Mouse (Mus musculus) forebrain, embryonic 11.5 days (tissue): Measurements from ENCODE around the gene Atcay. TPM values are rescaled to one million over a fixed set of nuclear protein-coding genes. Genes with fewer than 3 reads are reported as not detected.

Experiments
- ATAC-seq: fragments of 200-750 bp; cut with Nextera tagmentation; replicated peaks from 2 replicates; pipeline ENCODE4 v1.8.0; 2017; ENCODE audit warnings: moderate TSS enrichment; ENCODE audit not compliant: low FRiP score
- DNase-seq: peaks from one replicate; pipeline ENCODE4 v3.0.0-alpha.2; 2017; ENCODE audit warnings: low spot score
- H3K27ac ChIP-seq: fragments of 300-500 bp; sonication (generic); 2 replicates; pipeline ENCODE4 v1.5.1; 2014; ENCODE audit warnings: low read depth, low read length
- H3K27me3 ChIP-seq: fragments of 300-500 bp; sonication (generic); 2 replicates; pipeline ENCODE4 v1.6.1; 2014; ENCODE audit warnings: mild to moderate bottlenecking, low read length, mixed read lengths; ENCODE audit not compliant: control insufficient read depth, insufficient read depth
- H3K36me3 ChIP-seq: fragments of 300-500 bp; sonication (generic); 2 replicates; pipeline ENCODE4 v1.6.1; 2014; ENCODE audit warnings: mild to moderate bottlenecking, low read length, moderate library complexity, mixed read lengths; ENCODE audit not compliant: control insufficient read depth, insufficient read depth
- H3K4me1 ChIP-seq: fragments of 300-500 bp; sonication (generic); replicated peaks from 2 replicates; pipeline ENCODE4 v1.6.1; 2014; ENCODE audit warnings: low read length, mixed read lengths; ENCODE audit not compliant: control insufficient read depth, insufficient read depth
- H3K4me2 ChIP-seq: fragments of 300-500 bp; sonication (generic); 2 replicates; pipeline ENCODE4 v1.6.1; 2014; ENCODE audit warnings: low read depth, mild to moderate bottlenecking, low read length, moderate library complexity, mixed read lengths; ENCODE audit not compliant: severe bottlenecking
- H3K4me3 ChIP-seq: fragments of 300-500 bp; sonication (generic); 2 replicates; pipeline ENCODE4 v1.5.1; 2014; ENCODE audit warnings: low read depth, low read length
- H3K9ac ChIP-seq: fragments of 300-500 bp; sonication (generic); 2 replicates; pipeline ENCODE4 v1.6.1; 2014; ENCODE audit warnings: low read length
- H3K9me3 ChIP-seq: fragments of 300-500 bp; sonication (generic); 2 replicates; pipeline ENCODE4 v1.6.1; 2016; ENCODE audit warnings: low read length, mixed read lengths; ENCODE audit not compliant: control insufficient read depth
- WGBS: fragments of 180-500 bp; shearing (Covaris S2); extraction: QIAGEN DNeasy Blood & Tissue Kit; methylation state at CpG from one replicate; pipeline ENCODE4 v1.1.7; 2014; 5-methylcytosine and 5-hydroxymethylcytosine counted together
- polyA plus RNA-seq: library from polyadenylated mRNA; unstranded; fragments of >200 nt; fragmentation: Nextera tagmentation; extraction: Ambion mirVana; gene quantifications from 2 replicates; pipeline ENCODE4 v1.2.1, GENCODE M21; 2014

Gene Atcay
- polyA plus RNA-seq = 20.9 and 23.2 TPM in 2 replicates

DNA sequence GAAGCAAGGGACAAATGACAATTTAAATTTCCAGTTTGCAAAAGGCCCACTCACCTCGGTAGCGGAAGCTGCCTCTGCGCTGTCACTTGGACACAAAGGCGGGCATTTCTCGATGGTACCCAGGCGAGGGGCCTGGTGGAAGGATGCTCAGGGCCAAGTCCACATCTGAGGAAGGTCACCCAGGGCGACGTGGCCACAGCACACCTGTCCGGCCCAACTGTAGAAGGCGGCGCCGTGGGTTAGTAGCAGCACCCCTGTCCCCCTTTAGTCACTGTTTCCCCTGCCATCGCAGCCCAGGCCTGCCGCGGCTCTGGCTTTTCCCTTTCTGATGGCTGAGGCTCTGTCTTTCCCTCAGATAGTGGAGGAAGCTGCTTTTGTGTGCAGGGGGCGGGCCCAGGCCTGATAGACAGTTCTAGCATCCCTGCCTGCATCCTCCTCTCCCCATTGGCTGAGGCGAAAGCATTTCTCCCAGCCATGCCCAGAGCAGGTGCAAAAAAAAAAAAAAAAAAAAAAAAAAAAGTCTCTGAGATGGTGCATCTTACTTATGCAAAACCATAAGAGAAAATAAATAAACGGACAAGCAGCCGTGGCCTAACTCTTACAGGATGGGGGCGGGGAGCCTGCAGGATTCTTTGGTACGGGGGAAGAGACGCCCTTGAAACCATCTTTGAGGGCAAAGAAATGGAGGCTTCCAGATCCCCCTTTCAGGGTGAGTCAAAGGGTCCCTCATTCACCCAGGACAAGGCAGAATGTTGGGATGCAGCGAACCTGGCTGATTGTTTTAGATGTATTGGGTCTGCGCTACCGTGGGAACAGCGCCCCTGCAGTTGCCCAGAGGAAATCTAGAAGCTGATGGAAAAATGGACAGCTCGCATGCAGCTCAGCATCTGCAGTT, at the start of gene Atcay:
TSS of gene Atcay (minus strand) at position 396 of the 895 bp plus-strand sequence.
- ATAC-seq = peak; percentile 81
- peak within 1 kb of the TSS; percentile 50; the same call in 1 of the 2 replicates for H3K27ac ChIP-seq

DNA sequence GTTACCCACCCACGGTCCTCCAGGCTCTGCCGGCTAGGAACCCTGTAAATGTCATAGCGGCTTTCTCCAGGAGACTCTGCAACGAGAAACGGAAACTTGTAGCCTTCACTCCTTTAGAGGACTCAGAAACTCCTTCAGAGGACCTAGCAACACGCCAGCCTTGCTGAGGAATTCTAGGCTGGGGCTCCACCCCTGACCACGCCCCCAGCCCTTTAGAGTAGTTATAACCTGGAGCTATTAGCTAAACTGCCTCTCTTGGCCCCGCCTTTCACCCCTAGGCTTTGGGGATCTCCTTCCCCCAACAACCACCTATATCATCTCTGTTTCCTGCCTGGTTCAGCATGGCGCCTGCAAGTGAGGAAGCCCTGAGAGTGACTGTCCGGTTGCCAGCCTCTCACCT, 48.9 kb upstream of the Atcay start:
- no peak overlapping the region for H3K27ac ChIP-seq
- no peaks in the 10 kb centered on the region for H3K9me3 ChIP-seq
- H3K27me3 ChIP-seq = peaks cover 5% of the 10 kb centered on the region
- no peaks in the 10 kb centered on the region for H3K36me3 ChIP-seq
- no peak overlapping the region for H3K4me2 ChIP-seq
- no peak overlapping the region for H3K4me3 ChIP-seq
- DNase-seq (no peak), ATAC-seq (no peak)
- 49% methylated on average over 10 of the region's 10 CpGs for WGBS
- H3K4me1 ChIP-seq = no peaks in the 10 kb centered on the region
- H3K9ac ChIP-seq = no peak overlapping the region

More for the DNA sequence above, at the start of gene Atcay:
- H3K36me3 ChIP-seq = no peaks in the 10 kb centered on the region
- peaks cover 7% of the 10 kb centered on the region; the same call in 1 of the 2 replicates for H3K4me1 ChIP-seq
- DNase-seq = peak; percentile 74
- 2% methylated on average over 27 of the region's 27 CpGs for WGBS
- H3K9ac ChIP-seq = peak within 1 kb of the TSS; percentile 70
- peak within 1 kb of the TSS; percentile 53 for H3K4me2 ChIP-seq
- no peaks in the 10 kb centered on the region for H3K9me3 ChIP-seq
- H3K4me3 ChIP-seq = peak within 1 kb of the TSS; percentile 41
- no peaks in the 10 kb centered on the region; the same call in 1 of the 2 replicates for H3K27me3 ChIP-seq

DNA sequence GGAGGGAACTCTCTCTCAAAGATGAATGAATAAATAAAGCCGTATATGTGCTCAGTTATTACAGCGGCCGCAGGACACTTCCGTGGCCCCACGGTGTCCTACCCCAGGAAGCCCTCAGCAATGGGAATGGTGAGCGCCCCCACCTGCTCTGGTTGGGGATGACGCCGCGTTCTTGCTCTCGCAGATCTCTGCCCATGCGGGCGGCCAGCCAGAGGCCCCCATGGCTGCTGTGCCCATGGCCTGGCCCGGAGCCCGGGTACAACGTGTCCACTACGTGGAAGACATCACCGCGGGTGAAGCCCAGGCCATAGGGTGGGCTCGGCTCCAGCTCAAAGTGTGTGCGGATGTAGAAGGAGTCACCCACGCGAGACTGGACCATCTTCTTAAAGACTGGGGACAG, 47.0 kb upstream of the Atcay start:
- no peaks in the 10 kb centered on the region for H3K27me3 ChIP-seq
- H3K9me3 ChIP-seq = no peaks in the 10 kb centered on the region
- no peak overlapping the region for H3K4me2 ChIP-seq
- H3K4me3 ChIP-seq = no peak overlapping the region
- no peak for DNase-seq
- H3K9ac ChIP-seq = no peak overlapping the region
- ATAC-seq = no peak
- no peak overlapping the region for H3K27ac ChIP-seq
- no peaks in the 10 kb centered on the region for H3K4me1 ChIP-seq
- WGBS = 78% methylated on average over 22 of the region's 22 CpGs
- H3K36me3 ChIP-seq = peaks cover 2% of the 10 kb centered on the region; the same call in 1 of the 2 replicates

DNA sequence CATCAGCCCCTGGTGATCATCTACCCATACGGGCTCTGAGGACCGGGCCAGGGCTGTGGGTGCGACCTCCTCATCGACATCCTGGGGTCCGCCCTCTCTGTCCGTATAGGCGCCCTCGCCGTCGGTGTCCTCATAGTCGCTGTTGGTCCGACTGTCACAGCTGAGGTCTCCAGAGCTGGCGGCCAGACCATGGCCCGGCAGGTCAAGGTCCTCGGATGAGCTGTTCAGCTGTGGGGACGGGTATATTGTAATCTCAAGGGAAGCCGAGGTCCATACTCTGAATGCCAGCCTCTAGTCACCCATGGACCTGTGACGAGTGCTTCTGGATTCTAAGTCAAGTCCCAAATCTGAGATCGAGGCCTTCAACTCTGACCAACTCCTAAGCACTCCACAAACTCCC, 43.2 kb upstream of the Atcay start:
- 95% methylated on average over 19 of the region's 19 CpGs for whole genome bisulfite sequencing
- DNase-seq (no peak), ATAC-seq (no peak)
- no peaks in the 10 kb centered on the region; the same call in 1 of the 2 replicates for H3K4me1 ChIP-seq
- no peak overlapping the region for H3K4me3 ChIP-seq
- no peak overlapping the region for H3K9ac ChIP-seq
- no peak overlapping the region for H3K27ac ChIP-seq
- H3K36me3 ChIP-seq = peaks cover 6% of the 10 kb centered on the region; the same call in 1 of the 2 replicates
- H3K27me3 ChIP-seq = no peaks in the 10 kb centered on the region
- H3K4me2 ChIP-seq = no peak overlapping the region
- H3K9me3 ChIP-seq = no peaks in the 10 kb centered on the region

DNA sequence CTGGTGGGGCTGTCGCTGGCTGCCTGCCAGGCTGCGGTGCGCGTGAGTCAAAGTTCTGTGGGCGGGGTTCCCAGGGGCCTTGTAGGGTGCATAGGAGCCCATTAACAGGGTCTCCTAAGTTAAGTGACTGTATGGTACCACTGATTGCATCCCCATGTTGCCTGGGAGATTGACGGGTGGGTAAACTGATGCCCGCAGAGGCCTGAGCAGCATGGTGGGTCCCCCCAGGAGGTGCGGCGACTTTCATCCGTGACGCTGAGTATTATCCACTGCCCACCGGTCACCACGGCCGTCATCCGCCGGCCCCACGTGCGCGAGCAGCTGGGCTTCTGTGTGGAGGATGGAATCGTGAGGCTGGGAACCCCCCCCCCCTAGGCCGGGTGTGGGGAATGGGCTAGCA, 41.7 kb upstream of the Atcay start:
- 97% methylated on average over 21 of the region's 21 CpGs for WGBS
- peaks cover 6% of the 10 kb centered on the region; the same call in 1 of the 2 replicates for H3K36me3 ChIP-seq
- ATAC-seq = no peak

DNA sequence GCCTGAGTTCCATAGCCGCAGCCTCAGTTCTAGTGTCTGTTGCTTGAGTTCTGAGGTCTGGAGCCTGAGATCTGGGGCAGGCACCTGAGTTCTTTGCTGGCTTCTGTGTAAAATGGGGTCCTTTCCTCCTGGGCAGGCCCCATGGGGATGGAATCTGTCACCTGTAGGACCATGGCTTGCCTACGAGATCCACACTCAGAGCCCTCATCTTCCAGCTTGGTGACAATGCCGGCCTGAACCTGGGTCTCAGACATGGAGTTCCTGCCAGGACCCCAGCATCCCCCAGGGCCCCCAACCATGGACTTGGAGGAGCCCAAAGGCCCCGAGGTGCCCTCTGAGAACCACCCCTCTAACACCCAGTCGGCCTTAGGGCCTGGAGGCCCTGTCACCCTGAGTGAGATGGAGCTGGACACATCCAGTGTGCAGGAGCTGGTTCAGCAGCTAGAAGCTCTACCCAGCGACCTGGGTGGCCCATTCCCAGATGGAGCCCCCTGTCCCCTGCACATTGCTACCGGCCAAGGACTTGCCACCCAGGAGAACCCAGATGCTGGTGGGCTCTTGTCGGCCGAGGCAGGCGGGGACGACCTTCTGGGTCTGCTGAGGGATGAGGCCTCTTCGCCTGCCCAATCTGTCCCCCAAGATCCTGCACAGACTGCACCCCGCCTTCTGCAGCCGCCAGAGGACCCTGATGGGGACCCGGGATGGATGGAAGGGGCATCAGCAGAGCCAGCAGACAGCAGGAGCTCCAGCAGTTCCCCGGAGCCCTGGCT, 38.2 kb upstream of the Atcay start:
- H3K9me3 ChIP-seq = no peaks in the 10 kb centered on the region
- 87% methylated on average over 16 of the region's 16 CpGs for WGBS
- H3K4me3 ChIP-seq = peak overlapping the region; percentile 68
- peak overlapping the region; percentile 76 for H3K9ac ChIP-seq
- DNase-seq (no peak), ATAC-seq (no peak)
- H3K4me1 ChIP-seq = peaks cover 9% of the 10 kb centered on the region; the same call in 1 of the 2 replicates
- H3K27me3 ChIP-seq = no peaks in the 10 kb centered on the region
- H3K36me3 ChIP-seq = peaks cover 8% of the 10 kb centered on the region; the same call in 1 of the 2 replicates
- H3K4me2 ChIP-seq = peak overlapping the region; percentile 78
- H3K27ac ChIP-seq = no peak overlapping the region

More for the DNA sequence above, 41.7 kb upstream of the Atcay start:
- Histone ChIP-seq H3K9ac (no peak overlapping the region), H3K27me3 (no peaks in the 10 kb centered on the region), H3K9me3 (no peaks in the 10 kb centered on the region), H3K27ac (no peak overlapping the region), H3K4me1 (peaks cover 4% of the 10 kb centered on the region; the same call in 1 of the 2 replicates), H3K4me3 (no peak overlapping the region), H3K4me2 (no peak overlapping the region)
- no peak for DNase-seq

DNA sequence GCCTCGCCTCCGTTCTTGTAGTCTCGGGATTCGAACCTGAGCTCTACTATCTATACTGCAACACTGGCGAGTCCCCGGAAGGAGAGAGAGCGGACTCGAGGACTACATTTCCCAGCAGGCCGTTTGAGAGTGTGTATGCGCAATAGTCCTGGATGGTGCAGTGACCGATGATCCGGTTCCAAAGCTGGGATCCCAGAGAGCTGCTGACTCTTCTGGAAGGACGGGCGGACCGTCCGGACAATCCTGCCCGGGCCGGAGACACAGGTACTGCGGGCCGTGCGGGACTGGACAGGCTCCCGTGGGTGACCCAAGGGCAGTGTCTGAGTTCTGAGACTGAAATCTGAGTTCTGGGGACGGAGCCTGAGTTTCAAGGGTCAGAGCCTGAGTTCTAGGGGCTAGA, 37.4 kb upstream of the Atcay start:
- H3K9ac ChIP-seq = peak overlapping the region; percentile 76
- DNase-seq (peak; percentile 83), ATAC-seq (peak; percentile 48)
- H3K4me2 ChIP-seq = peak overlapping the region; percentile 78
- peaks cover 9% of the 10 kb centered on the region; the same call in 1 of the 2 replicates for H3K4me1 ChIP-seq
- H3K27me3 ChIP-seq = no peaks in the 10 kb centered on the region
- no peak overlapping the region for H3K27ac ChIP-seq
- 4% methylated on average over 23 of the region's 23 CpGs for WGBS
- peak overlapping the region; percentile 68 for H3K4me3 ChIP-seq
- peaks cover 6% of the 10 kb centered on the region; the same call in 1 of the 2 replicates for H3K36me3 ChIP-seq
- H3K9me3 ChIP-seq = no peaks in the 10 kb centered on the region
